ENCODE assay signal across 9 mouse cellular contexts in the genomic region with DNA sequence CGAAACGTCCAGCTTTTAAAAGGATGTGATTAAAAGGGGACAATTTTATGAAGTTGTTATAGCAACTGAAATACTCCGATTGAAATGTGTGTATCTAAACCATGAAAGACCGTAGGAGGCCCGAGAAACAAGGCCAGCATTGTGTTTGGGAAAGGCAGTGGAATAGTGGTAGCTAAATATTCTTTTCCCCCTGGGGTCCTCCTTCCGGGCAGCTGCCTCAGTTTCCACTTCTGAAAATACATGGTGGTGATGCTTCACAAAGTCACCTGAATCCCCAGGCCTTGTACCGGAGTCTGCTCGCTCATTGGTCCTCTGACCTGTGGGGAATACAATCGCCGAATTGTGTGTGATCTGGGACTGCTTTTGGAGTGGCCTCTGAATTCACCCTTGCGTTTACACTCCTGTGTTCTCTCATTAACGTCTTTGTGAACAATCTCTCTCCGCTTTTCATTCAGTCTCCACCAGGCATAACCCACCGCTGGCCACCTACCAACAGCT. TPM values are rescaled to one million over a fixed set of nuclear protein-coding genes. Genes with fewer than 3 reads are reported as not detected.
DNase-seq lines count a peak whose midpoint lies in the region; ATAC-seq and TF ChIP-seq lines count a peak whose summit lies in the region.
"Had no signal": no experiment of that assay in that cellular context is flagged by ENCODE, and none has a peak within 500 bp of the region (broad histone marks: within the 10 kb centered on the region; RNA-seq: fewer than 3 reads in every experiment).

No protein-coding gene starts in this region.

- no peaks in the 10 kb centered on the region for H3K36me3 ChIP-seq in embryonic facial prominence, embryonic 11.5 days (replicated peaks; ENCODE audit: control insufficient read depth, insufficient read depth, low read depth, low read length)
- no peaks in the 10 kb centered on the region for H3K36me3 ChIP-seq in hindbrain, embryonic 15.5 days
- H3K36me3 ChIP-seq in midbrain, postnatal 0 days (ENCODE audit: insufficient read depth, low read length) = no peaks in the 10 kb centered on the region
- no peaks in the 10 kb centered on the region for H3K36me3 ChIP-seq in heart, adult 2 months (ENCODE audit: control insufficient read depth, insufficient read depth, low read length)

- ATAC-seq in embryonic facial prominence, embryonic 11.5 days (replicated peaks; ENCODE audit: insufficient number of reproducible peaks, low FRiP score, low TSS enrichment, low read depth) = no peak
- no peak for ATAC-seq in hindbrain, embryonic 15.5 days (ENCODE audit: low FRiP score, low read depth)
- no peak for ATAC-seq in midbrain, postnatal 0 days (ENCODE audit: low FRiP score)
- ATAC-seq: lung, postnatal 0 days had no signal

- no peaks in the 10 kb centered on the region for H3K9me3 ChIP-seq in embryonic facial prominence, embryonic 11.5 days (replicated peaks; ENCODE audit: control insufficient read depth, low read length)
- H3K9me3 ChIP-seq in hindbrain, embryonic 15.5 days = no peaks in the 10 kb centered on the region
- no peaks in the 10 kb centered on the region for H3K9me3 ChIP-seq in midbrain, postnatal 0 days (ENCODE audit: low read length)

- H3K4me1 ChIP-seq in cerebellum, adult 2 months (ENCODE audit: control insufficient read depth, insufficient read depth, low read length) = peaks cover 20% of the 10 kb centered on the region; the same call in 1 of the 2 replicates
- peaks cover 2% of the 10 kb centered on the region; the same call in 1 of the 2 replicates for H3K4me1 ChIP-seq in embryonic facial prominence, embryonic 11.5 days (ENCODE audit: control insufficient read depth, insufficient read depth, low read length)
- peaks cover 17% of the 10 kb centered on the region; the same call in 1 of the 2 replicates for H3K4me1 ChIP-seq in hindbrain, embryonic 15.5 days (replicated peaks)
- no peaks in the 10 kb centered on the region for H3K4me1 ChIP-seq in midbrain, postnatal 0 days (ENCODE audit: insufficient read depth, low read length)
- no peaks in the 10 kb centered on the region for H3K4me1 ChIP-seq in heart, adult 2 months (ENCODE audit: control insufficient read depth, insufficient read depth, low read length)

- H3K4me3 ChIP-seq in cerebellum, adult 2 months (replicated peaks; ENCODE audit: insufficient read depth, low read depth, low read length) = peak overlapping the region; percentile 36
- H3K4me3 ChIP-seq in embryonic facial prominence, embryonic 11.5 days (ENCODE audit: low read depth, low read length) = no peak overlapping the region
- H3K4me3 ChIP-seq in hindbrain, embryonic 15.5 days = no peak overlapping the region
- H3K4me3 ChIP-seq in midbrain, postnatal 0 days (ENCODE audit: low read depth, low read length) = no peak overlapping the region
- no peak overlapping the region for H3K4me3 ChIP-seq in heart, adult 2 months
- H3K4me3 ChIP-seq: myocyte had no signal

- TF ChIP-seq EP300 in heart, adult 2 months (IDR thresholded peaks at IDR 0.05; ENCODE audit: insufficient read depth, low read depth, low read length) = no peak

- no peak for TF ChIP-seq CTCF in cerebellum, adult 2 months (IDR thresholded peaks at IDR 0.05; ENCODE audit: borderline replicate concordance, insufficient read depth, low read depth, low read length)
- TF ChIP-seq CTCF in midbrain, postnatal 0 days (IDR thresholded peaks at IDR 0.05) = no peak
- no peak for TF ChIP-seq CTCF in heart, adult 2 months (IDR thresholded peaks at IDR 0.05)

- no peaks in the 10 kb centered on the region for H3K27me3 ChIP-seq in cerebellum, adult 2 months (ENCODE audit: control insufficient read depth, insufficient read depth, low read length)
- H3K27me3 ChIP-seq in embryonic facial prominence, embryonic 11.5 days (ENCODE audit: control insufficient read depth, insufficient read depth, low read length) = peaks cover 25% of the 10 kb centered on the region
- peaks cover 56% of the 10 kb centered on the region for H3K27me3 ChIP-seq in hindbrain, embryonic 15.5 days
- H3K27me3 ChIP-seq in midbrain, postnatal 0 days (ENCODE audit: insufficient read depth, low read length) = peaks cover 61% of the 10 kb centered on the region
- no peaks in the 10 kb centered on the region for H3K27me3 ChIP-seq in heart, adult 2 months (ENCODE audit: control insufficient read depth, insufficient read depth, low read length)

- no peak overlapping the region for H3K9ac ChIP-seq in embryonic facial prominence, embryonic 11.5 days (replicated peaks; ENCODE audit: low read length)
- H3K9ac ChIP-seq in hindbrain, embryonic 15.5 days = no peak overlapping the region
- no peak overlapping the region for H3K9ac ChIP-seq in midbrain, postnatal 0 days (replicated peaks; ENCODE audit: low read length, poor library complexity, severe bottlenecking)
- H3K9ac ChIP-seq in heart, adult 2 months (ENCODE audit: low read depth, low read length) = no peak overlapping the region

- intact Hi-C loops in heart, adult 2 months (cut with DNase I) = no loop called here

- 9% methylated on average over 14 of the region's 14 CpGs for WGBS in cerebellum, adult 2 months
- 20% methylated on average over 14 of the region's 14 CpGs for WGBS in embryonic facial prominence, embryonic 11.5 days
- WGBS in hindbrain, embryonic 15.5 days = 13% methylated on average over 14 of the region's 14 CpGs
- whole genome bisulfite sequencing in midbrain, postnatal 0 days = 20% methylated on average over 14 of the region's 14 CpGs
- 85% methylated on average over 14 of the region's 14 CpGs for WGBS in heart, adult 2 months

- DNase-seq in cerebellum, adult 2 months = peak; percentile 63 to 74
- no peak for DNase-seq in embryonic facial prominence, embryonic 11.5 days (ENCODE audit: low spot score)
- peak; percentile 49 for DNase-seq in midbrain, postnatal 0 days (ENCODE audit: low spot score)
- DNase-seq in frontal cortex, adult 2 months (ENCODE audit: extremely low spot score in 1 of 2, low spot score in 1 of 2) = no peak
- DNase-seq in lung, postnatal 36 days = no peak
- DNase-seq in heart, adult 2 months = no peak

- peak overlapping the region; percentile 13 for H3K4me2 ChIP-seq in embryonic facial prominence, embryonic 11.5 days (ENCODE audit: low read depth, low read length)
- H3K4me2 ChIP-seq in hindbrain, embryonic 15.5 days = peak overlapping the region; percentile 10; the same call in 1 of the 2 replicates
- H3K4me2 ChIP-seq in midbrain, postnatal 0 days (ENCODE audit: low read depth, low read length, poor library complexity, severe bottlenecking) = no peak overlapping the region

- H3K27ac ChIP-seq in cerebellum, adult 2 months (ENCODE audit: insufficient read depth, low read length) = peak overlapping the region; percentile 95
- H3K27ac ChIP-seq in embryonic facial prominence, embryonic 11.5 days (replicated peaks; ENCODE audit: low read depth, low read length) = no peak overlapping the region
- H3K27ac ChIP-seq in hindbrain, embryonic 15.5 days (replicated peaks) = peak overlapping the region; percentile 69
- no peak overlapping the region for H3K27ac ChIP-seq in midbrain, postnatal 0 days (ENCODE audit: low read depth, low read length)
- H3K27ac ChIP-seq in heart, adult 2 months = no peak overlapping the region

- H3K79me2 ChIP-seq in heart, adult 2 months (replicated peaks; ENCODE audit: control insufficient read depth, insufficient read depth, low read length) = no peaks in the 10 kb centered on the region

- TF ChIP-seq POLR2A in cerebellum, adult 2 months (IDR thresholded peaks at IDR 0.05; ENCODE audit: borderline replicate concordance, insufficient read depth, low read length) = no peak
- TF ChIP-seq POLR2A in heart, adult 2 months (IDR thresholded peaks at IDR 0.05; ENCODE audit: insufficient read depth, low read depth, low read length) = no peak

RNA-seq across cellular contexts. Expression of a gene that starts 46.0 kb away (rescaled TPM):
- polyA plus RNA-seq in cerebellum, adult 2 months (2012; rRNA removed) = 38.1 and 40.6 TPM in 2 replicates
- 29.1 and 31.2 TPM in 2 replicates for polyA plus RNA-seq in embryonic facial prominence, embryonic 11.5 days (2014; fragmentation: Nextera tagmentation; extraction: Ambion mirVana)
- 16.3 and 17.5 TPM in 2 replicates for polyA plus RNA-seq in hindbrain, embryonic 15.5 days (2015; fragmentation: Nextera tagmentation; extraction: Ambion mirVana)
- total RNA-seq in midbrain, postnatal 0 days (2014; rRNA removed) = 8.7 and 13.3 TPM in 2 replicates
- polyA plus RNA-seq in midbrain, postnatal 0 days (2015; fragmentation: Nextera tagmentation; extraction: Ambion mirVana) = 21.1 and 21.6 TPM in 2 replicates
- polyA plus RNA-seq in frontal cortex, adult 2 months (2012; rRNA removed) = 24.5 and 24.6 TPM in 2 replicates
- total RNA-seq in heart, adult 2 months (2021) = 100 to 1,000 TPM; 115 to 131 TPM
- 50.3 and 90.5 TPM in 2 replicates for polyA plus RNA-seq in heart, adult 2 months (2012; rRNA removed)

Comparison
In these comparisons a context has a peak if more than half of its experiments do, and no peak if none do; other contexts are left out.
1. DNase-seq: peak in cerebellum, adult 2 months (2 of 2) and midbrain, postnatal 0 days (single experiment); none in embryonic facial prominence, embryonic 11.5 days (single experiment), frontal cortex, adult 2 months (0 of 2), lung, postnatal 36 days (single experiment) and heart, adult 2 months (0 of 2).
2. H3K27ac ChIP-seq: peak in cerebellum, adult 2 months (single experiment) and hindbrain, embryonic 15.5 days (single experiment); none in embryonic facial prominence, embryonic 11.5 days (single experiment), midbrain, postnatal 0 days (single experiment) and heart, adult 2 months (single experiment).